Mouse (Mus musculus) cortical plate, adult 2 months (tissue): ENCODE results near the gene Naa80.

Source experiments
- CTCF ChIP-seq: fragments of 200-500 bp; IDR thresholded peaks from 2 replicates; pipeline ENCODE4 v1.5.1; 2011; ENCODE audit warnings: mild to moderate bottlenecking, control low read depth, low read length; ENCODE audit not compliant: insufficient read depth; ENCODE audit errors: extremely low read depth
- POLR2A ChIP-seq: fragments of 200-500 bp; IDR thresholded peaks from 2 replicates; pipeline ENCODE4 v1.6.1; 2011; ENCODE audit warnings: mild to moderate bottlenecking, low read length, control low read depth; ENCODE audit not compliant: insufficient read depth; ENCODE audit errors: extremely low read depth

- TF ChIP-seq POLR2A (no peak), CTCF (no peak)
Observed at GRCm38 (mm10) chr9:107596619-107597569, 18.2 kb downstream of the Naa80 start.
